In the genomic region with DNA sequence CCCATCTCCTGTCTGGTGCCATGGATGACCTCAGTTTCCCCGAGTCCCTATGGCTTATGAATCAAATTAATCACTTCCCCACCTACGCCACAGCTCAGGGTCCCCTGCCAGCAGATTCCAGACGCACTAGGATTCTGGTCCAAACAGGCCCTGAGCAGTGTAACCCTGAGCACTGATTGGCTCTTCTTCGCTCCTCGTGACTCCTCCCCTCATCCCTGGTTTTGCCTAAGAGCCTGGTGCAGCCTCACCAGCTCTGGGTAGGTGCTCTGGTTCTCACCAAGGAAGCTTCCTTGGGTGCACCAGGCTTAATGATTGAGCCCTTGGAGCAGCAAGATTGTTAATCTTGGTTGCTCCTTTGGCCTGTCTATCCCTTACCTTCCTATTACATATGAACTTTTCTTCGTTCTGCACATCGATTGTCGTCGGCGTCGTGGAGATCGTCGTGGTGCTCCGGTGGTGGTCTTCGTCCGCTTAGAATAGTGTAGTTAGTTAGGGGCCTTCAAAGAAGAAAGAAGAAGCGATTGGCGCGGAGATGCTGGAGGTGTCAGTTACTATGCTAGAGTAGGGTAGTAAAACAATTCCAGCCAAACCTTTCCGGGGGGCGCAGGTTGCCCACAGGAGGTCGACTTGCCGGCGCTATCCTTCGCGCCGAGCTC, we compare ENCODE assay signal across 9 mouse cellular contexts. TPM values are rescaled to one million over a fixed set of nuclear protein-coding genes. Genes with fewer than 3 reads are reported as not detected.
DNase-seq lines count a peak whose midpoint lies in the region; ATAC-seq and TF ChIP-seq lines count a peak whose summit lies in the region.
"Had no signal": no experiment of that assay in that cellular context is flagged by ENCODE, and none has a peak within 500 bp of the region (broad histone marks: within the 10 kb centered on the region; RNA-seq: fewer than 3 reads in every experiment).

A gene (plus strand): TSS at position 256 of the 656 bp plus-strand sequence.

- ATAC-seq in heart, embryonic 14.5 days (ENCODE audit: insufficient number of reproducible peaks, insufficient read depth, low FRiP score, low read depth) = no peak
- peak; percentile 83; the same call in 1 of the 2 replicates for ATAC-seq in hindbrain, embryonic 14.5 days (ENCODE audit: low FRiP score)
- ATAC-seq in limb, embryonic 14.5 days (ENCODE audit: low FRiP score, low read depth) = no peak; the same call in 1 of the 2 replicates
- ATAC-seq in CD4-positive, CD25-positive, alpha-beta regulatory T cell, adult 4 months = no peak

- WGBS in heart, embryonic 14.5 days = 24% methylated on average over 24 of the region's 27 CpGs
- 21% methylated on average over 27 of the region's 27 CpGs for WGBS in hindbrain, embryonic 14.5 days
- 25% methylated on average over 21 of the region's 27 CpGs for WGBS in limb, embryonic 14.5 days

- no peaks in the 10 kb centered on the region for H3K4me1 ChIP-seq in heart, embryonic 14.5 days (ENCODE audit: control insufficient read depth in 2 of 2, insufficient read depth in 2 of 2, low read length in 2 of 2)
- no peaks in the 10 kb centered on the region for H3K4me1 ChIP-seq in bone marrow macrophage, adult 2 months (ENCODE audit: control insufficient read depth, insufficient read depth, low read length)
- H3K4me1 ChIP-seq in hindbrain, embryonic 14.5 days (replicated peaks; ENCODE audit: control insufficient read depth, insufficient read depth, low read length) = no peaks in the 10 kb centered on the region
- no peaks in the 10 kb centered on the region for H3K4me1 ChIP-seq in limb, embryonic 14.5 days (ENCODE audit: control insufficient read depth, insufficient read depth, low read length)

- H3K27ac ChIP-seq in heart, embryonic 14.5 days (replicated peaks in 1 of 2; ENCODE audit: control insufficient read depth in 1 of 2, insufficient read depth in 1 of 2, low read depth in 2 of 2, low read length in 2 of 2) = no peak within 1 kb of the TSS
- H3K27ac ChIP-seq in bone marrow macrophage, adult 2 months (ENCODE audit: insufficient read depth, low read depth, low read length) = no peak within 1 kb of the TSS
- 0 out of 2 replicates have a peak within 1 kb of the TSS, but pooled peaks have one; percentile 26 for H3K27ac ChIP-seq in hindbrain, embryonic 14.5 days
- no peak within 1 kb of the TSS for H3K27ac ChIP-seq in limb, embryonic 14.5 days (replicated peaks; ENCODE audit: low read depth, low read length)

- no peak for DNase-seq in heart, adult 8-10 months (ENCODE audit: low spot score)
- peak; percentile 26 for DNase-seq in hindbrain, embryonic 14.5 days (ENCODE audit: low spot score)
- DNase-seq in limb, embryonic 14.5 days (ENCODE audit: low spot score) = no peak
- no peak for DNase-seq in adipocyte (ENCODE audit: low spot score)
- DNase-seq in ovary, adult 18-20 months (ENCODE audit: low spot score) = no peak

- no peak within 1 kb of the TSS for H3K9ac ChIP-seq in heart, embryonic 14.5 days (ENCODE audit: low read length)
- peak within 1 kb of the TSS; percentile 58 for H3K9ac ChIP-seq in hindbrain, embryonic 14.5 days
- H3K9ac ChIP-seq in limb, embryonic 14.5 days (ENCODE audit: low read depth, low read length, severe bottlenecking) = no peak within 1 kb of the TSS

- TF ChIP-seq POLR2A in bone marrow macrophage, adult 2 months (IDR thresholded peaks at IDR 0.05; ENCODE audit: borderline replicate concordance, low read depth, low read length) = no peak
- no peak for TF ChIP-seq POLR2A in limb, embryonic 14.5 days (IDR thresholded peaks at IDR 0.05; ENCODE audit: borderline replicate concordance, extremely low read depth, insufficient read depth, insufficient read length)

- peaks cover 29% of the 10 kb centered on the region for H3K27me3 ChIP-seq in heart, embryonic 14.5 days (ENCODE audit: control insufficient read depth, insufficient read depth, low read length)
- H3K27me3 ChIP-seq in hindbrain, embryonic 14.5 days (ENCODE audit: control insufficient read depth, insufficient read depth, low read length) = peaks cover 22% of the 10 kb centered on the region; the same call in 1 of the 2 replicates
- H3K27me3 ChIP-seq in limb, embryonic 14.5 days (ENCODE audit: control insufficient read depth, insufficient read depth, low read length) = peaks cover 21% of the 10 kb centered on the region; the same call in 1 of the 2 replicates

- H3K36me3 ChIP-seq in heart, embryonic 14.5 days (ENCODE audit: control insufficient read depth, insufficient read depth, low read length) = no peaks in the 10 kb centered on the region
- no peaks in the 10 kb centered on the region for H3K36me3 ChIP-seq in hindbrain, embryonic 14.5 days (replicated peaks; ENCODE audit: control insufficient read depth, insufficient read depth)
- H3K36me3 ChIP-seq in limb, embryonic 14.5 days (ENCODE audit: control insufficient read depth, insufficient read depth, low read length) = no peaks in the 10 kb centered on the region

- TF ChIP-seq CTCF in bone marrow macrophage, adult 2 months (IDR thresholded peaks at IDR 0.05; ENCODE audit: low read depth, low read length) = no peak

- peak within 1 kb of the TSS; percentile 30 to 35 for H3K4me3 ChIP-seq in heart, embryonic 14.5 days (ENCODE audit: control insufficient read depth in 1 of 2, insufficient read depth in 1 of 2, low read depth in 1 of 2, low read length in 2 of 2)
- peak within 1 kb of the TSS; percentile 20; the same call in 1 of the 2 replicates for H3K4me3 ChIP-seq in bone marrow macrophage, adult 2 months (ENCODE audit: insufficient read depth, low read length)
- peak within 1 kb of the TSS; percentile 47 for H3K4me3 ChIP-seq in hindbrain, embryonic 14.5 days (replicated peaks; ENCODE audit: low read length)
- peak within 1 kb of the TSS; percentile 28 for H3K4me3 ChIP-seq in limb, embryonic 14.5 days (replicated peaks; ENCODE audit: low read length)

- peak within 1 kb of the TSS; percentile 61 for H3K4me2 ChIP-seq in heart, embryonic 14.5 days (ENCODE audit: low read length)
- H3K4me2 ChIP-seq in hindbrain, embryonic 14.5 days (replicated peaks) = peak within 1 kb of the TSS; percentile 68
- peak within 1 kb of the TSS; percentile 47 for H3K4me2 ChIP-seq in limb, embryonic 14.5 days (replicated peaks; ENCODE audit: low read depth, low read length, severe bottlenecking)

- no peaks in the 10 kb centered on the region for H3K9me3 ChIP-seq in heart, embryonic 14.5 days (ENCODE audit: control insufficient read depth, low read length)
- no peaks in the 10 kb centered on the region for H3K9me3 ChIP-seq in hindbrain, embryonic 14.5 days (ENCODE audit: control insufficient read depth, low read length)
- H3K9me3 ChIP-seq in limb, embryonic 14.5 days (ENCODE audit: control insufficient read depth, low read length) = no peaks in the 10 kb centered on the region

RNA-seq across cellular contexts. Expression of the gene that starts here (rescaled TPM):
- polyA plus RNA-seq in heart, embryonic 14.5 days (2014; fragmentation: Nextera tagmentation; extraction: Ambion mirVana) = not detected in 2 replicates
- not detected for total RNA-seq in heart, adult 8-10 months (2022)
- polyA plus RNA-seq in bone marrow macrophage, adult 2 months (2012; ENCODE audit: insufficient read depth, insufficient read length, missing spikeins) = not detected in 2 replicates
- 15.5 and 20.0 TPM in 2 replicates for polyA plus RNA-seq in hindbrain, embryonic 14.5 days (2014; fragmentation: Nextera tagmentation; extraction: Ambion mirVana)
- polyA plus RNA-seq in limb, embryonic 14.5 days (2012; rRNA removed) = 0.06 and 0.13 TPM in 2 replicates
- 0.21 TPM in 1 of 2 replicates, not detected in the other for polyA plus RNA-seq in limb, embryonic 14.5 days (2014; fragmentation: Nextera tagmentation; extraction: Ambion mirVana)
- polyA plus RNA-seq in CD4-positive, CD25-positive, alpha-beta regulatory T cell, adult 4 months (2017; shearing (Covaris generic)) = not detected
- total RNA-seq: MEL had no signal

Comparison
In these comparisons a context has a peak if more than half of its experiments do, and no peak if none do; other contexts are left out.
1. RNA of the gene that starts here (polyA plus RNA-seq): 15.5 to 20.0 TPM in hindbrain, embryonic 14.5 days; 0.06 to 0.21 TPM in limb, embryonic 14.5 days, not detected in heart, embryonic 14.5 days, not detected in bone marrow macrophage, adult 2 months and not detected in CD4-positive, CD25-positive, alpha-beta regulatory T cell, adult 4 months; every median in the first group is over 10 times any median in the second.
2. Peak in every context shown above with its lines, with median percentiles within 50 percentile points of each other: H3K4me2 ChIP-seq and H3K4me3 ChIP-seq.